Mouse (Mus musculus) lung, adult 2 months (tissue): Measurements from ENCODE around the gene 4930519P11Rik.

Experiments
- CTCF ChIP-seq: fragments of 200-500 bp; IDR thresholded peaks from 2 replicates; pipeline ENCODE4 v1.5.1; 2011; ENCODE audit warnings: mild to moderate bottlenecking, low read length, control low read depth; ENCODE audit not compliant: insufficient read depth
- POLR2A ChIP-seq: fragments of 200-500 bp; IDR thresholded peaks from 2 replicates; pipeline ENCODE4 v1.6.1; 2011; ENCODE audit warnings: low read depth, mild to moderate bottlenecking, control low read depth, low read length, borderline replicate concordance; ENCODE audit errors: extremely low read depth

DNA sequence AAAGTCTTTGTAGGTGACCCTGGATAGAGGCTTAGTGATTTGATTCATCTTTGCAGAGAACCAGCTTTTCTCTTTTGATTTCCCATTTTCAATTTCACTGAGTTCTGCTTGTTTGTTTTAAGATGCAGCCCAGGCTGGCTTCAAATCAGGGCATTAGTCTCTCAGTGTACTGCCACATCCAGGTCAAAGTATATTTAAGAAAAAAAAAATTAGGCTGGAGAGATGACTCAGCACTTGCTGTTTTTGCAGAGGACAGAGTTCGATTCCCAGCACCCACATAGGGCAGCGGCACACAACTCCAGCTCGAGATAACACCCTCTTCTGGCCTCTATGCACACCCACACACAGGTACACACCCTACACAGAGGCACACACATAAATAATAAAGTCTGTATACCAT, 22.0 kb downstream of the 4930519P11Rik start:
- no peak for TF ChIP-seq POLR2A
- TF ChIP-seq CTCF = no peak
